Mouse (Mus musculus) neural tube, embryonic 14.5 days (tissue): ENCODE results near the gene Ubtd2. TPM values are rescaled to one million over a fixed set of nuclear protein-coding genes. Genes with fewer than 3 reads are reported as not detected.

Source experiments
- ATAC-seq: fragments of 200-750 bp; cut with Nextera tagmentation; 2 replicates; pipeline ENCODE4 v1.8.0; 2017; ENCODE audit warnings: low read depth, mild to moderate bottlenecking, moderate TSS enrichment, moderate library complexity
- H3K27ac ChIP-seq: fragments of 300-500 bp; sonication (generic); 2 replicates; pipeline ENCODE4 v1.5.1; 2014; ENCODE audit warnings: low read depth, mild to moderate bottlenecking, control low read depth, low read length, moderate library complexity, mixed read lengths
- H3K27me3 ChIP-seq: fragments of 300-500 bp; sonication (generic); 2 replicates; pipeline ENCODE4 v1.6.1; 2014; ENCODE audit warnings: low read length; ENCODE audit not compliant: control insufficient read depth, insufficient read depth
- H3K36me3 ChIP-seq: fragments of 300-500 bp; sonication (generic); 2 replicates; pipeline ENCODE4 v1.6.1; 2014; ENCODE audit warnings: low read length, mixed read lengths; ENCODE audit not compliant: control insufficient read depth, insufficient read depth
- H3K4me1 ChIP-seq: fragments of 300-500 bp; sonication (generic); 2 replicates; pipeline ENCODE4 v1.6.1; 2014; ENCODE audit warnings: low read length; ENCODE audit not compliant: control insufficient read depth, insufficient read depth
- H3K4me2 ChIP-seq: fragments of 300-500 bp; sonication (generic); 2 replicates; pipeline ENCODE4 v1.6.1; 2014; ENCODE audit warnings: mild to moderate bottlenecking, low read depth, low read length, control low read depth
- H3K4me3 ChIP-seq: fragments of 300-500 bp; sonication (generic); 2 replicates; pipeline ENCODE4 v1.5.1; 2014; ENCODE audit warnings: low read depth, low read length, control low read depth, mixed read lengths
- H3K9ac ChIP-seq: fragments of 300-500 bp; sonication (generic); replicated peaks from 2 replicates; pipeline ENCODE4 v1.6.1; 2014; ENCODE audit warnings: low read depth, mild to moderate bottlenecking, control low read depth, low read length, mixed read lengths
- H3K9me3 ChIP-seq: fragments of 300-500 bp; sonication (generic); 2 replicates; pipeline ENCODE4 v1.6.1; 2016; ENCODE audit warnings: low read length; ENCODE audit not compliant: control insufficient read depth
- WGBS: fragments of 180-500 bp; shearing (Covaris S2); extraction: QIAGEN DNeasy Blood & Tissue Kit; methylation state at CpG from one replicate; pipeline ENCODE4 v1.1.7; 2014; 5-methylcytosine and 5-hydroxymethylcytosine counted together
- polyA plus RNA-seq: library from polyadenylated mRNA; unstranded; fragments of >200 nt; fragmentation: Nextera tagmentation; extraction: Ambion mirVana; gene quantifications from 2 replicates; pipeline ENCODE4 v1.2.1, GENCODE M21; 2014

Gene Ubtd2
- polyA plus RNA-seq, 1 experiment from 2014 or later, result 52.5 TPM

DNA sequence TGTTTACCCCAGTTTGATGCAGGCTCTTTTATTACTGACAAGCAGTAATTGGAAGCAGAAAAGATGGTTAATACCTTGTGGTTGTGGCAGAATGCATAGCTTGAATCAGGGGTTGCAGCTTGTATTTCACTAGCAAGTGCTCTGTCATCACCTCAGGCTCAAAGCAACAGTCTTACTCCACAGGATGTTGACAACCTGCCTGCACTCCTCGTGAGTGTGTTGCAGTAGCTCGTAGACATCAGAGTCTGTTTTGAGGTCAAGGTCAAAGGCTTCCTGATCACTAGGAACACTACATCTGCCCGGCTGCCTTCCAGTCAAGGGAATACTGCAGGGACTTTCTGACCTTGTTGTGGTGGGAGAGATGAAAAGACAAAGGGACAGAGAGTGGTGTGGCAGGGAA lies 31.5 kb downstream of the Ubtd2 start:
- H3K36me3 ChIP-seq, result no peaks in the 10 kb centered on the region
- no peak overlapping the region for H3K9ac ChIP-seq
- whole genome bisulfite sequencing, result 77% methylated on average over 3 of the region's 3 CpGs
- H3K9me3 ChIP-seq, result no peaks in the 10 kb centered on the region
- no peak overlapping the region for H3K4me2 ChIP-seq
- H3K27ac ChIP-seq, result no peak overlapping the region
- no peaks in the 10 kb centered on the region for H3K4me1 ChIP-seq
- H3K27me3 ChIP-seq, result no peaks in the 10 kb centered on the region
- no peak overlapping the region for H3K4me3 ChIP-seq
- no peak for ATAC-seq

- no peak overlapping the region for H3K27ac ChIP-seq
- no peak overlapping the region for H3K9ac ChIP-seq
- H3K4me2 ChIP-seq, result no peak overlapping the region
- no peaks in the 10 kb centered on the region for H3K9me3 ChIP-seq
- H3K36me3 ChIP-seq, result no peaks in the 10 kb centered on the region
- H3K4me3 ChIP-seq, result no peak overlapping the region
- no peaks in the 10 kb centered on the region for H3K4me1 ChIP-seq
- no peaks in the 10 kb centered on the region for H3K27me3 ChIP-seq
- no peak for ATAC-seq
- 89% methylated on average over 3 of the region's 3 CpGs for WGBS
These were observed 32.3 kb downstream of the Ubtd2 start for GRCm38 (mm10) chr11:32487501-32487900.

DNA sequence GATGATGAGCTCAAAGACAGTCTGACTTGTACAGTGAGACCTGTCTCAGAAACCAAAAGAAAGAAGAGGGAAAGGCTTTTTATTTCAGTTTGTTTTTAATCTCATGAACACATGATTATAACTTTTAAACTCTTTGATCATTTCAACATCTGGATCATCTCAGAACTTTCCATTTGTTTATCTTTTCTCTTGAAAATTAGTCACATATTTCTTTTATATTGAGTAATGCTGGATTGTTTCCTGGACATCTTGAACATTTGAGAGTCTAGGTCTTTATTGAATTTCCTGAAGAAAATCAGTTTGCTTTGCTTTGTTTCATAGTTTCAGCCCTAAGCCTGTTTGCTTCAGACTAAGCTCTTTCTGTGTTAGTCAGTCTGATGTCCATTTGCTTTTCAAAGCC lies 33.2 kb downstream of the Ubtd2 start:
- H3K9ac ChIP-seq, result no peak overlapping the region
- no peaks in the 10 kb centered on the region for H3K9me3 ChIP-seq
- no peak overlapping the region for H3K4me3 ChIP-seq
- H3K4me1 ChIP-seq, result no peaks in the 10 kb centered on the region
- no peaks in the 10 kb centered on the region for H3K27me3 ChIP-seq
- ATAC-seq, result no peak
- no peak overlapping the region for H3K4me2 ChIP-seq
- no peaks in the 10 kb centered on the region for H3K36me3 ChIP-seq
- no peak overlapping the region for H3K27ac ChIP-seq

DNA sequence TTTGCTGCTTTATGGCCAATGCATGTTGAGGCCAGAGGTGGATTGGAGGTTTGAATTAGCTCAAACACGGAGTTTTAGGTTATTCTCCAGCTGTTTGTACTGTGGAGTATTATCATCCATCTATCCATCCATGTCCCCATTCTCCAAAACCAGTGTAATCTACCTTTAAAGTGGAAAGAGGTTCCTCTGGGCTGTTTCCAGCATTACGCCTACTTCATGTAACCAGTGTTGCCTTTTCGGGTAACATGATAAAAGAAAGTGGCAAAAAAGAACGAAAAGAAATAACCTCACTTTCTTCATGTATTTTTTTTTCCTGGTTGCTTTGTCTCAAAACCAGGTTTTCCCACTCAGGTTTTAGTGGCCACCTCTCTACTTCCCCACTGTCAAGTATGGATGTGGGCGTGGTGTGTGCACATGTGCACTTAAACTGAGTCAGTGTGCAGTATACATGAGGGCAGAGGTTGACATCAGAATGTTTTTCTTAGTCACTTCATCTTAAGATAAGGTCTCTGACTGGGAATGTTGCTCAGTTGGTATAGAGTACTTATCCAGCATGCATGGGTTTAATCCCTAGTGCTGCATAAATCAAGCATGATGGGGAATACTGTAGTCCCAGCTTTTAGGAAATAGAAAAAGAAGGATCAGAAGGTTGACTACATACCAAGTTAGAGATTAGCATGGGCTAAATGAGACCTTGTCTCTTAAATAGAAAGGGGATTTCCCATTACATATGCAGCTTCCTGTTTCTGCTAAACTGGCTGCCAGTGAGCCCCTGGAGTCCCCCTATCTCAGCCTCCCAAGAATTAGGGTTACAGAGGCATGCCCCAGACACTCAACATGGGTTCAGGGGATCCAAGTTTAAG lies 33.9 kb downstream of the Ubtd2 start:
- WGBS, result 85% methylated on average over 5 of the region's 5 CpGs
- H3K4me1 ChIP-seq, result no peaks in the 10 kb centered on the region
- H3K27me3 ChIP-seq, result no peaks in the 10 kb centered on the region
- no peak overlapping the region for H3K27ac ChIP-seq
- H3K36me3 ChIP-seq, result no peaks in the 10 kb centered on the region
- no peak overlapping the region for H3K9ac ChIP-seq
- H3K4me3 ChIP-seq, result no peak overlapping the region
- H3K4me2 ChIP-seq, result no peak overlapping the region
- no peaks in the 10 kb centered on the region for H3K9me3 ChIP-seq
- no peak for ATAC-seq

- Histone ChIP-seq H3K4me1 (no peaks in the 10 kb centered on the region), H3K36me3 (no peaks in the 10 kb centered on the region), H3K9me3 (no peaks in the 10 kb centered on the region), H3K27ac (no peak overlapping the region), H3K9ac (no peak overlapping the region), H3K27me3 (no peaks in the 10 kb centered on the region), H3K4me2 (no peak overlapping the region), H3K4me3 (no peak overlapping the region)
- ATAC-seq, result no peak
- 98% methylated on average over 2 of the region's 2 CpGs for WGBS
These were observed 35.9 kb downstream of the Ubtd2 start for GRCm38 (mm10) chr11:32491079-32491478.

DNA sequence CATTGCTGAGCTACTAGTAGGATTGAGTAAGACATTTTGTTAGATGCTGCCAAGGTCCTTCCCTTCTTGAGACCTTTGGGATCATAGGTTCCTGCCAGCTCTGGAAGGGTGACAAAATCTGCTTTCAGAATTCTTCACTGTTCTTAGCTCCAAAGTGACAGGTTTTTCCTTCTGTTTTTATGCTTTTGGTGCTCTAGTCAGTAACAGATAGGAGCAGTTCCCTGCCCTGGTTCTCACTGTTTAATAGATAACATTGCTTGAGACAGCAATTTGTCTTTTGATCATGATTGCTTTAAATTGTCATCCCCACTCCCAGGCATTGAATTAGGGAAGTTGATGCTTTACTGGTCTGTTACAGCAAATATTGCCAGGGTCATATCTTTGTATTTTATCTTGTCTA lies 38.1 kb downstream of the Ubtd2 start:
- Histone ChIP-seq H3K36me3 (no peaks in the 10 kb centered on the region), H3K9me3 (no peaks in the 10 kb centered on the region), H3K27me3 (no peaks in the 10 kb centered on the region), H3K9ac (no peak overlapping the region), H3K27ac (no peak overlapping the region), H3K4me1 (no peaks in the 10 kb centered on the region), H3K4me3 (no peak overlapping the region), H3K4me2 (no peak overlapping the region)
- no peak for ATAC-seq

GRCm38 (mm10) chr11:32495283-32495682 lies 40.1 kb downstream of the Ubtd2 start:
- no peaks in the 10 kb centered on the region for H3K9me3 ChIP-seq
- WGBS, result 86% methylated on average over 2 of the region's 2 CpGs
- no peaks in the 10 kb centered on the region; the same call in 1 of the 2 replicates for H3K4me1 ChIP-seq
- no peak overlapping the region for H3K9ac ChIP-seq
- H3K27ac ChIP-seq, result no peak overlapping the region
- H3K4me3 ChIP-seq, result no peak overlapping the region
- H3K27me3 ChIP-seq, result no peaks in the 10 kb centered on the region
- H3K36me3 ChIP-seq, result no peaks in the 10 kb centered on the region
- no peak overlapping the region for H3K4me2 ChIP-seq
- no peak for ATAC-seq

DNA sequence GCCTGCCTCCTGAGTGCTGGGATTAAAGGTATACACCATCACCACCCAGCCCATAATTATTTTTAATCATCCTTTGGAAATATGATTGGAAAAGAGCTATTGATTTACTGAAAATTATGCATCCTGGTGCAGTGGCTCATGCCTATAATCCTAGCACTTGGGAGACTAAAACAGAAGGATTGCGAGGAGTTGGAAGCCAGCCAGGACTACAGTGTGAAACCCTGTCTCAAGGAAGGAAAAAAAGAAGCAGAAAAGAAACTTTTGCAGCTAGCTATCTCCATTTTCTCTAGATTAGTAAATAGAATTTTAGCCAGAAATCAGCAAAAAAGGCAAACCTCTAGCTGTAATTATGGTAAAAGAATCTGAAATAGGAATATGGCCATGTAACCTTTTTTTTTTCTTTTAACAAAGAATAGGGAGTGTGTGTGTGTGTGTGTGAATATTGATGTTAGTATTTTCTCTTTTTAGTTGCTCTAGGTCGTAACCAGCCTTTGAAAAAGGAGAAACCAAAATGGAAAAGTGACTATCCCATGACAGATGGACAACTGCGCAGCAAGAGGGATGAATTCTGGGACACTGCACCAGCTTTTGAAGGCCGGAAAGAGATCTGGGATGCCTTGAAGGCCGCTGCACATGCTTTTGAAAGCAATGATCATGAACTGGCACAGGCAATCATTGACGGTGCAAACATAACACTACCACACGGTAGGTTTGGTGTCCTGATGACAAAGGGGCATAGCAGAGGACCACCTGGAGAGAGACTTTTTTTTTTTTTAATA lies 43.8 kb downstream of the Ubtd2 start:
- Histone ChIP-seq H3K36me3 (no peaks in the 10 kb centered on the region), H3K27ac (no peak overlapping the region), H3K27me3 (no peaks in the 10 kb centered on the region), H3K4me3 (no peak overlapping the region), H3K9ac (no peak overlapping the region), H3K4me2 (no peak overlapping the region), H3K9me3 (no peaks in the 10 kb centered on the region), H3K4me1 (no peaks in the 10 kb centered on the region; the same call in 1 of the 2 replicates)
- WGBS, result 78% methylated on average over 7 of the region's 7 CpGs
- ATAC-seq, result no peak

- Histone ChIP-seq H3K27ac (no peak overlapping the region), H3K9me3 (no peaks in the 10 kb centered on the region), H3K9ac (no peak overlapping the region), H3K4me1 (no peaks in the 10 kb centered on the region; the same call in 1 of the 2 replicates), H3K4me3 (no peak overlapping the region), H3K4me2 (no peak overlapping the region), H3K36me3 (no peaks in the 10 kb centered on the region), H3K27me3 (no peaks in the 10 kb centered on the region)
- 96% methylated on average over 4 of the region's 4 CpGs for WGBS
- no peak for ATAC-seq
These were observed 44.8 kb downstream of the Ubtd2 start for GRCm38 (mm10) chr11:32499931-32500330.
